Mouse (Mus musculus) C2C12 (cell line): Measurements from ENCODE around the gene Sgip1.

Source experiments
- CEBPB ChIP-seq: IDR thresholded peaks from one replicate; pipeline ENCODE4 v1.6.1; 2011; ENCODE audit warnings: low read depth, mild to moderate bottlenecking, control low read depth, moderate library complexity
- CTCF ChIP-seq: IDR thresholded peaks from one replicate; pipeline ENCODE4 v1.5.1; 2011; ENCODE audit not compliant: control insufficient read depth, insufficient read depth, insufficient read length
- FOSL1 ChIP-seq: IDR thresholded peaks from one replicate; pipeline ENCODE4 v1.8.0; 2011; ENCODE audit warnings: mild to moderate bottlenecking, low read length; ENCODE audit not compliant: poor library complexity, insufficient read depth, severe bottlenecking
- MAX ChIP-seq: IDR thresholded peaks from one replicate; pipeline ENCODE4 v1.6.1; 2011; ENCODE audit warnings: mild to moderate bottlenecking, control low read depth
- MYOD1 ChIP-seq: IDR thresholded peaks from one replicate; pipeline ENCODE4 v1.6.1; 2011; ENCODE audit warnings: low read depth; ENCODE audit not compliant: control insufficient read depth, insufficient read length
- MYOG ChIP-seq: IDR thresholded peaks from one replicate; pipeline ENCODE4 v1.6.1; 2011; ENCODE audit not compliant: control insufficient read depth, insufficient read length; ENCODE audit errors: extremely low read depth
- USF1 ChIP-seq: IDR thresholded peaks from one replicate; pipeline ENCODE4 v1.6.1; 2011; ENCODE audit warnings: low read depth, mild to moderate bottlenecking, control low read depth, moderate library complexity

GRCm38 (mm10) chr4:102990016-102990415 is 248.9 kb downstream of the Sgip1 start:
- TF ChIP-seq CTCF, result no peak
- TF ChIP-seq FOSL1, result no peak
- TF ChIP-seq USF1, result no peak
- no peak for TF ChIP-seq MAX
- TF ChIP-seq CEBPB, result no peak
- no peak for TF ChIP-seq MYOG
- TF ChIP-seq MYOD1, result no peak
